Mouse (Mus musculus) myocyte (in vitro differentiated cells): Measurements from ENCODE around the gene Gm5426.

ENCODE experiments used
- E2F4 ChIP-seq: IDR thresholded peaks from one replicate; pipeline ENCODE4 v1.6.1; 2011; ENCODE audit warnings: mild to moderate bottlenecking, control low read depth, moderate library complexity; ENCODE audit not compliant: insufficient read depth
- MAX ChIP-seq: IDR thresholded peaks from one replicate; pipeline ENCODE4 v1.6.1; 2011; ENCODE audit warnings: low read depth, mild to moderate bottlenecking, control low read depth
- MYOD1 ChIP-seq, 3 experiments: IDR thresholded peaks; one replicate each; pipeline ENCODE4 v1.6.1; 2011; ENCODE audit warnings: control low read depth in 2 of 3, low read depth in 2 of 3, mild to moderate bottlenecking in 2 of 3, moderate library complexity in 1 of 3; ENCODE audit not compliant: insufficient read length in 2 of 3, control insufficient read depth in 1 of 3
- MYOG ChIP-seq, 3 experiments: IDR thresholded peaks; one replicate each; pipeline ENCODE4 v1.6.1; 2011; ENCODE audit warnings: control low read depth in 2 of 3, low read depth in 2 of 3, mild to moderate bottlenecking in 2 of 3; ENCODE audit not compliant: insufficient read length in 2 of 3, control insufficient read depth in 1 of 3, insufficient read depth in 1 of 3
- POLR2A ChIP-seq: IDR thresholded peaks from one replicate; pipeline ENCODE4 v1.6.1; 2011; ENCODE audit warnings: low read depth, mild to moderate bottlenecking, control low read depth, moderate library complexity; ENCODE audit not compliant: insufficient read length
- POLR2AphosphoS2 ChIP-seq: IDR thresholded peaks from one replicate; pipeline ENCODE4 v1.6.1; 2011; ENCODE audit warnings: low read depth, control low read depth; ENCODE audit not compliant: insufficient read length
- SRF ChIP-seq: IDR thresholded peaks from one replicate; pipeline ENCODE4 v1.6.1; 2011; ENCODE audit warnings: low read depth; ENCODE audit not compliant: control insufficient read depth, insufficient read length
- TCF12 ChIP-seq: IDR thresholded peaks from one replicate; pipeline ENCODE4 v1.6.1; 2011; ENCODE audit warnings: mild to moderate bottlenecking, control low read depth; ENCODE audit not compliant: poor library complexity, insufficient read depth, severe bottlenecking

DNA sequence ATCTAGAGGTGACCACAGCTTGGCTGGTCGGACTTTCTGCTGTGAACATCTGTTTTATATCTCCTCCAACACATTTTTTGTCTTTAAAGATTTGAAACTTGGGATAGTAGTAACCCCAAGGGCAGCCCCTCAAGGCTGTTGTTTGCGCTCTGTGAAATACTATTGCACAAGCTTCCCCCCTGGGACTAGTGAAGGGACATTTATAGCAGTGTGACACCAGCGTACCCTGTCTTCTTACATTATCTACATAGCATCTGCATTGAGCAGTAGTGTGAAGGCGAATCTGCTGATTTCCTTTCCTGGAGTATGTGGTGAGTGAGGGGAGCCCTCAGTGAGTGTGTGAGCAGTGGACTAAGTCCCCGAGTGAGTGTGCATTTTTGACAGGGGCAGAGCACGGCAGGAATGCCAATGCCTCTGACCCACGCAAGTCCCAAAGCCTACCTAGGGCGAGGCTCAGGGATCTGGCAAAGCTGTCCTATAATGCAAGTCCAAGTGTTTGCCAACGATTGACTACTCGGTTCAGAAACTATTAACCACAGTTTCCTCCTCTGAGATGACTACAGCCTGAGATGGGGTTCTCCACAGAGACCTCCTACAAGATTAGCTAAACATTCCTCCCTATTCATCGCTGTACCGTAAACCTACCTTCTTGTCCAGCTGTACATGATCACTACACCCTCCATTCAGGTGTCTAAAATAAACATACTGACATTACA is 14.2 kb downstream of the Gm5426 start:
- TF ChIP-seq TCF12 (no peak), POLR2AphosphoS2 (no peak), POLR2A (no peak), MYOG (IDR thresholded peaks at IDR 0.05; ENCODE audit: control insufficient read depth in 1 of 3, insufficient read depth in 1 of 3, insufficient read length in 2 of 3, low read depth in 2 of 3) (no peak), E2F4 (no peak), MAX (no peak), SRF (no peak), MYOD1 (IDR thresholded peaks at IDR 0.05; ENCODE audit: control insufficient read depth in 1 of 3, insufficient read length in 2 of 3, low read depth in 2 of 3) (no peak)
